15 mouse cellular contexts compared by ENCODE assay signal in genomic region chr4:46221090-46221489, GRCm38 (mm10).
"Had no signal": no experiment of that assay in that cellular context is flagged by ENCODE, and none has a peak within 500 bp of the region (broad histone marks: within the 10 kb centered on the region; RNA-seq: fewer than 3 reads in every experiment).

No protein-coding gene starts in this region.

- H3K27me3 ChIP-seq: midbrain, embryonic 13.5 days; midbrain, embryonic 15.5 days; neural tube, embryonic 12.5 days had no signal

- H3K4me3 ChIP-seq: midbrain, embryonic 10.5 days; midbrain, embryonic 13.5 days; midbrain, embryonic 15.5 days; neural tube, embryonic 12.5 days had no signal

- ATAC-seq: midbrain, embryonic 13.5 days; midbrain, embryonic 15.5 days had no signal

- H3K9me3 ChIP-seq: midbrain, embryonic 10.5 days; midbrain, embryonic 13.5 days; midbrain, embryonic 15.5 days; neural tube, embryonic 12.5 days had no signal

- H3K27ac ChIP-seq: midbrain, embryonic 10.5 days; midbrain, embryonic 13.5 days; midbrain, embryonic 15.5 days; neural tube, embryonic 12.5 days had no signal

- H3K9ac ChIP-seq: lung, embryonic 14.5 days; midbrain, embryonic 13.5 days; midbrain, embryonic 15.5 days; neural tube, embryonic 12.5 days had no signal

- H3K36me3 ChIP-seq: midbrain, embryonic 10.5 days; midbrain, embryonic 13.5 days; midbrain, embryonic 15.5 days; neural tube, embryonic 12.5 days had no signal

- H3K4me1 ChIP-seq: midbrain, embryonic 10.5 days; midbrain, embryonic 13.5 days; midbrain, embryonic 15.5 days; neural tube, embryonic 12.5 days had no signal

- H3K4me2 ChIP-seq: lung, embryonic 14.5 days; midbrain, embryonic 13.5 days; midbrain, embryonic 15.5 days; neural tube, embryonic 12.5 days had no signal

- DNase-seq: lung, adult 18-20 months; lung, embryonic 14.5 days; lung, postnatal 10 days; lung, postnatal 4 days; right cerebral cortex, adult 18-20 months; right cerebral cortex, postnatal 25 days; right cerebral cortex, postnatal 4 days; spleen, adult 18-20 months; thymus, adult 18-20 months; thymus, postnatal 14 days; thymus, postnatal 36 days had no signal
